Mouse (Mus musculus) kidney, postnatal 36 days (tissue): ENCODE results near the gene Tmem108.

Experiments
- DNase-seq, 2 experiments: peaks; one replicate each; pipeline ENCODE4 v3.0.0; 2021 to 2022; ENCODE audit warnings: mixed read lengths in 2 of 2

The Tmem108 gene

DNA sequence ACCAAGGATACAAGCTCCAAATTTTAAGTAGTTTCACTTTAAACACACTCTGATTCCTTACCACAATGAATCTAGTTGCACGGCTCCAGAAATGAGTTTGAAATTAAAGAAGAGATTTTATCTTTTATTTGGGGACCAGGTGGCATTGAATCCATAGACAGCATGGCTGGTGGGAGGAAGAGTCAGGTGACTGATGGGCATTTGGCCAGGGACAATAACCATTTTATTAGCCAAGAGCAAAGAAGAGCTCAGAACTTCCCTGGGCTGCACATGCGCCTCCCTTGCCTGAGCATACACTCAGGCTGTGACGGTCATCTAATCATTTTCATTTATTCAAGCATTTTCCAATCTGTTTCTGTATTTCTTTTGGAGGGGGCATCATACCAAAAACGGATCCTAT, 135.5 kb downstream of the Tmem108 start:
- DNase-seq: no peak

GRCm38 (mm10) chr9:103624649-103625048, 137.0 kb downstream of the Tmem108 start:
- DNase-seq: peak; percentile 83 to 85

DNA sequence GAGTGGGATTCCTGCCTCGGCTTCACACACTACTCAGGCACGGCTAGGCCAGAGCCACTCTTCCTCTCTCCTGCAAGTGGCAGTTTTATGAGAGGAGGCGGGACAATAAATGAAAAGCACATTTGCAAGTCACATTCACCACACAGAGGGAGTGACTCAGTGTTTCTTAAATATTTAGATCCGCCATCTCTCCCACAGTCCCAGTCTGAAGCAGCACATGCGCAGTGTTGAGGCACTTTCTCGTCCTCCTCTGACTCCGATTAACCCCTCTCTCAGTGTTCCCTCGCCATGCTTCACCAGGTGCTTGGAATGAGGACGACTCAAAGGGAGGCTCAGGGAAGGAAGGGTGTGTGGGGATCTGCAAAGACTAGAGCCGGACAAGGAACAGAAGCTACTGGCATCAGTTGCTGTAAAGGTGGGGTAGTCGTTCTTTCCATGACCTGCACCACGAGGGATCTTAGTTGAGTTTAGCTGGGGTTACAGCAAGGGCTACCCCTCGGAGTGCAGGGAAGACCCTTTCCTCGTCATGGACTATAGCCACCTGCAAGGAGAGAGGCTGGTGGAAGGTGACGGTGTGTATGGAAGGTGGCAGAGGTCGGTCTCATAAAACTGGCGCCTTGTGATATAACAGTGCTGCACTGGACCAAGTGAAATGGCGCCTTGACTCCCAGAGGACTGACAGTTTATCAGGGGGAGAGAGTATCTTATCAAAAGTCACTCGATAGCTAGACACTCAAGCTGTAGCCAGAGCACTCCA, 137.9 kb downstream of the Tmem108 start:
- peak; percentile 68 to 87 for DNase-seq

GRCm38 (mm10) chr9:103622988-103623387, 138.6 kb downstream of the Tmem108 start:
- no peak for DNase-seq

DNA sequence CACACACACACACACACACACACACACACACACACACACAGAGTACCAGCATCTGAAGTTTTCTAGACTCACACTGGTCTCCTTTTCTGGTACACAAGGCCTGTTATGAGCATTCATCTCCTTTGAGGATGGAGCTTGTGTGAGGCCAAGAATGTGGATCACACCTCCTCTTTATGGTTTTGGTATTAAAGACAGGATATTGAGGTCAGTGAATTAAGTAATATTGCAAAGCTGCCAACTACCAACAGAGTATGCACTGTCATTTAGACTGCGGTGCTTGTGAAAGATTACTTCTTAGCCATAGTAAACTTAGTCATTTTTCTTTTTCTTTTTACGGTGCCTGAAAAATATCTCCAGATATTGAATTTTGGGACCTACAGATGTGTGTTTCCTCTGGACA, 139.8 kb downstream of the Tmem108 start:
- no peak for DNase-seq

DNA sequence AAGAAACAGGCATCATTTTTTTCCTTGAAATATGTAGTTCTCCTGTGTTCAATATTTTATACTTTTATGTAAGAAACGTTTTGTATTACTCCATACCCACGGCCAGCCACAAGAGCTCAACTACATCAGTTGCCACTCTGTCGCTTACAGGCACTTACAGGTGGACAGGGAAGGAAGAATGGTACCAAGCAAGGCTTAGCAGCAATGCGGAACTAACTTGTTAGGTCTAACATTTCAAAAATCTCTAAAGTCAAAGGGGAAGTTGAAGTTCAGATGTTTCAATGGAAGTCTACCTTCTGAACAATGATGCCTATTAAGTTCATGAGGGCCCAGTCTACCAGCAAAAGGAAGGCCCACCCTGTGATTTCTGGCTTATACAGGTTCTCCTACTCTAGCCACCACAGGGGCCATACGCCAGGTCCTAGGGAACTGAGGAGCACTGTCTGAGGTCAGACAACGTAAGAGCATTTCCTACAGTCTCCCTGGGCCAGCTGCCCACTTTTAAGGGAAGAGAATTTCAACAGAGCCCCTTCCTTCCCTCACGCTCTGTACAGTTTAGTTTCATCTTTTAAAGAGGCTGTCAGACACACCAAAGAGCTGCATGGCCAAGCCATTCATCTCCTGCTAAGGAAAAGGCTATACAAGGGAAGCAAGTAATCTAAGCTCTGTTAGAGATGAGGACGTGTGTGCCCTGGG, 141.0 kb downstream of the Tmem108 start:
- no peak for DNase-seq

DNA sequence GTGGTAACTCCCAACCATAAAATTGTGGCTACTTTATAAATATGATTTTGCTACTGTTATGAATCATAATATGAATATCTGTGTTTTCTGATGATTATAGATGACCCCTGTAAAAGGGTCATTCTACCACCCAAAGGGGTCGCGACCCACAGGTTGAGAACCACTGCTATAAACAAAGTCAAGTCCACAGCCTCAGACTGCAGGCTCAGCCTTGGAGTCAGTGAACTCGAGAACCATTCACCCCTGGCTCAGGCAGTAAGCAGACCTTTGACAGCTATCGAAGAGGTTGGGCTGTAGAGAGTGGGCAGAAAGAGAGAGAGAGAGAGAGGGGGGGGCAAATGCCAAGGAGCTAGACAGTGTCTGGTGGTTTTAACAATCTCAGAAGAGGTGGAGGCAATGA, 147.4 kb downstream of the Tmem108 start:
- DNase-seq: peak; percentile 14 to 31

- no peak for DNase-seq
Measured at GRCm38 (mm10) chr9:103608161-103609058, 153.2 kb downstream of the Tmem108 start.

DNA sequence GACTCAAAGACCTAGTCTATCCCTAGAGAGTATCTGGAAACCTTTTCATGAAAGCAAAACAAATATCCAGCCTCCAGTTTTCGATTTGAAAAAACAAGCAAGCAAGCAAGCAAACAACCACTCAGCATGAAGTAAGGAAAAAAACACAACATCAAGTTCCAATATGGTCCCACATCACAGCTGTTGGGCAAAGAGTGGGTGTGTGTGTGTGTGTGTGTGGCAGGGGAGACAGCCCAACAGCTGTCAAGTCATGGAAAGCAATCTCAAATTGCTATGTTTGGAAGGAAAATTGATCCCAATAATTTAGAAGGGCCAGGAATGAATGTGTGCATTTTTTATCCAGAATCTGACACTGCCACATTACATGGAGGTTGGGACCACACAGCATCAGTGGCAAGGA, 155.6 kb downstream of the Tmem108 start:
- no peak for DNase-seq

DNA sequence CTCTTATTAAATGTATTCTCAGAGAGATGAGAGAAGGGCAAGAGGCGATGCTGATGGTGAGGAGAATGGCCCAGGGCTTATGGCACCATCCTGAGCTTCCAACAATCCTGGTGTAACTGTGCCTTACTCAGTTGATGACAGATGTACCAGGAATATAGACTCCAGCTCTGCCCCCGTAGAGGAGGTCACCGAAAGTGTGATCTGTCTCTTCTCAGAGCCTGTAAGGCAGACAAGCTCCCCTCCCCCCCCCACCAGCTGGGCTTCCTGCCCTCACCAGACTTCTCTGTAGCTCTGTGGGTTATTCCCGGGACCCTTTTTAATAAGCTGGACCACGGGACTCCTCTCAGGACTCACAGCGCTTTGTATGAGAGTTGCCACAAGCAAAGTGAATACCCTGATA, 157.8 kb downstream of the Tmem108 start:
- no peak for DNase-seq

GRCm38 (mm10) chr9:103601878-103602277, 159.8 kb downstream of the Tmem108 start:
- no peak for DNase-seq

- DNase-seq: peak in 1 of 2 experiments; percentile 47
Measured at GRCm38 (mm10) chr9:103600834-103601233, 160.8 kb downstream of the Tmem108 start.

GRCm38 (mm10) chr9:103599908-103600307, 161.7 kb downstream of the Tmem108 start:
- DNase-seq: no peak

DNA sequence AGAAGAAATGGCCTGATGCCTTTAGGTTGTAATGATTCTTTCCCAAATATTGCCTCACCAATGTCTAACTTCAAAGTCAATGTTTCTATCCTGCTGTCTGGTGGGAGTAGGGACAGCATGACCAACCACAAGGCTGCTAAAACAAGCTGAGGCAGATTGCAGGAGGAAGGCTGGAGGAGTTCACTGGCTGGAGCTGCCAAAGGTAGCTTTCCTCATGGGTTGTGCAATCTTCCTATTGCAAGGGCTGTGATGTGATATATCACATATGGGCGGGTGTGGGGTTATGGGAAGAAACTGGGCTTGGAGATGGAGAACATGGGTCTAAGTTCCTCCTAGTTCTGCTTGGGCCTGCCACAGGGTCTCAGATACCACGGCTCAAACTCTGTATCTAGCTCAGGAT, 163.8 kb downstream of the Tmem108 start:
- DNase-seq: no peak

DNA sequence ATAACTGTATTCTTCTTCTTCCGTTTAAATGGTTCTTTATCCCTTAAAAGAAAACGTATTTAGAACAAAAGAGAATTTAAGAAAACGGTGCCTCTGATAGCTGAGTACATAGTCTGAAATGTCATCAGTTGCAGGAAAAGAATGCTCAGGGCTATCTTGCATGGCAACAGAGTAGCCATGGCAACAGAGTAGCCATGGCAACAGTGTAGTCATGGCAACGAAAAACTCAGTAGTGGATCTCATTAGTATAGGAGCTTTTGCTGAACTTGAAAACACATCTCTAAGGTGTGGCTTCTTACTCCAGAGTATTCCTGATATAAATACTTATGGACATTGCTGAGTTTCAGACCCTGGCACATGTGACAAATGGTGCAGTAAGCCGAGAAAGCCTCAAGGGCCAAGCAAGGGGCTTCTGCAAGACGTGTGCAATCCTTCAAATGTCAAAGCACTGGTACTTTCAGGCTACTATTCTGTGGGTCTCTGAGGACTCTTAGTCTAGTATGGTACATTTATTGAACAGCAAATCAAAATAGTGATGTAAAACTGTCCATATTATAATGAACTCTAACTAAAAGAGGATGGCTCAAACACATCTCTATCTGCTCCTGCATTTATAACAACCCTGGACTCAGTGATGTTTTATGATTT, 166.3 kb downstream of the Tmem108 start:
- DNase-seq: peak in 1 of 2 experiments; percentile 17

GRCm38 (mm10) chr9:103594423-103595189, 167.0 kb downstream of the Tmem108 start:
- no peak for DNase-seq

DNA sequence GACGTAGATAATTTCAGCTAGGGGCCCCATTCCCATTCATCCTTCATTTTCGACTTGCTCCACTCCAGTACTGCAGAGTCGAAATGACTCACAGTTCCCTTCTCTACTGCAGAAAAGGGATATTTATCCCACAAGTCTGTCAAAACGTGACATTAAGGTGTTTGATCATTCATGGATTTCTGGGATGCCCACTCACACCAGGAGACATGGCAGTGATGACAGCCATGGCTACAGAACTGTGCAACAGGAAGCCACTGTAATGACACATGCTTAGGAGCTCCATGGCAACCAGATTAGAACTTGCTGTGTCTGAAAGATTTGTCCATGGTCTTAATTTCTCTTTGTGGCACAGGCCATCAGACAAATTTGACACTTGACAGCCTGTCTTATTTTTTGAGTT, 168.6 kb downstream of the Tmem108 start:
- no peak for DNase-seq

DNA sequence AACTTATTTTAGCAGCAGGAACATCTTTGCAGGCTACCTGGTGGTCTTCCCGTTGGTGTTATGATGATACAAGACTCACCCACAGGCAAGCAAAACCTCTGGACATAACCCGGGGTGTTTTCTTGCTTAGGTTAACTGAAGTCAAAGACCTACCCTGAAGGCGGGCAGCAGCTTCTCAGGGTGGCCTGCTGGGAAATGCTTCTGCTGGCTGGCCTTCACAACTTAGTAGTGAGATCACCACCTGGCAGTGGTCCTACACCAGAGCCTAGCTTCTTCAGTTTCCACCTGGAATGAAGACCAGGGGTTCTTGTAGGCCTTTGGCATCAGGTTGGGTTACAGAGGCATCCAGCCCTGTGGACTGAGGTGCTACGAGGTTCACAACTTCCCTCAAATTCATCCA, 169.7 kb downstream of the Tmem108 start:
- no peak for DNase-seq

GRCm38 (mm10) chr9:103590801-103591200, 170.8 kb downstream of the Tmem108 start:
- no peak for DNase-seq

- DNase-seq: no peak
Measured at GRCm38 (mm10) chr9:103584865-103585264, 176.8 kb downstream of the Tmem108 start.

GRCm38 (mm10) chr9:103582249-103582961, 179.2 kb downstream of the Tmem108 start:
- no peak for DNase-seq
